Comparison of ENCODE assay signal across 24 mouse cellular contexts in the genomic region with DNA sequence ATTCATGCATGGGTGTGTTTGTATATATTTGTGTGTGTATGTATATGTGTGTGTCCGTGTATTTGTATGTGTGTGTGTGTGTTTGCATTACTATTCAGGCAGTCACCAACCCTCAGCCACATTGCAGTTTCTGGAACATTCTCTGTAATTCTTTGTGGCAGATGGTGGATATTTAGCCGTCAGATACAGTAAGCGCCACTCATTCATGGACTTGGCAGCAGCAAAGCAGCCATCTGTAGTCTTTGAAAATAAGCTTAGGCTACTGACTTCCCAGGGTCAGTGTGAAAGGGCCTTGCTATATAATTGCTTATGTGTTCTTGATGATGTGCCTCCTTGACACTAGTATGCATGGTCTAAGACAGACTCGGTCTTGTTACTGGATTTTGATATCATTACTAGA. TPM values are rescaled to one million over a fixed set of nuclear protein-coding genes. Genes with fewer than 3 reads are reported as not detected.
DNase-seq lines count a peak whose midpoint lies in the region; ATAC-seq and TF ChIP-seq lines count a peak whose summit lies in the region.
"Had no signal": no experiment of that assay in that cellular context is flagged by ENCODE, and none has a peak within 500 bp of the region (broad histone marks: within the 10 kb centered on the region; RNA-seq: fewer than 3 reads in every experiment).

No protein-coding gene starts in this region.

- intact Hi-C loops in gastrocnemius, postnatal 14 days (cut with DNase I; ENCODE audit: low total_unique reads) = no loop called here

- H3K4me2 ChIP-seq in forebrain, embryonic 14.5 days (ENCODE audit: low read length) = no peak overlapping the region
- no peak overlapping the region for H3K4me2 ChIP-seq in forebrain, embryonic 11.5 days (ENCODE audit: low read depth, low read length, severe bottlenecking)
- H3K4me2 ChIP-seq in midbrain, postnatal 0 days (ENCODE audit: low read depth, low read length, poor library complexity, severe bottlenecking) = no peak overlapping the region
- no peak overlapping the region for H3K4me2 ChIP-seq in midbrain, embryonic 14.5 days (ENCODE audit: low read length)
- H3K4me2 ChIP-seq: embryonic facial prominence, embryonic 13.5 days; heart, embryonic 15.5 days; liver, embryonic 15.5 days had no signal

- H3K27me3 ChIP-seq in forebrain, embryonic 14.5 days (replicated peaks; ENCODE audit: control insufficient read depth, insufficient read depth, low read length) = no peaks in the 10 kb centered on the region
- no peaks in the 10 kb centered on the region for H3K27me3 ChIP-seq in forebrain, embryonic 11.5 days (ENCODE audit: control insufficient read depth, insufficient read depth, low read length)
- no peaks in the 10 kb centered on the region for H3K27me3 ChIP-seq in midbrain, postnatal 0 days (ENCODE audit: insufficient read depth, low read length)
- H3K27me3 ChIP-seq in midbrain, embryonic 10.5 days (ENCODE audit: low read depth, poor library complexity, severe bottlenecking) = no peaks in the 10 kb centered on the region
- no peaks in the 10 kb centered on the region for H3K27me3 ChIP-seq in midbrain, embryonic 14.5 days (ENCODE audit: control insufficient read depth, insufficient read depth, low read length)
- H3K27me3 ChIP-seq: embryonic facial prominence, embryonic 13.5 days; heart, embryonic 15.5 days; liver, embryonic 15.5 days had no signal

- H3K4me3 ChIP-seq in forebrain, embryonic 14.5 days (ENCODE audit: low read depth, low read length) = no peak overlapping the region
- no peak overlapping the region for H3K4me3 ChIP-seq in forebrain, embryonic 11.5 days (ENCODE audit: low read depth, low read length)
- H3K4me3 ChIP-seq in midbrain, postnatal 0 days (ENCODE audit: low read depth, low read length) = no peak overlapping the region
- H3K4me3 ChIP-seq in midbrain, embryonic 10.5 days = no peak overlapping the region
- H3K4me3 ChIP-seq in midbrain, embryonic 14.5 days (replicated peaks; ENCODE audit: low read depth, low read length) = no peak overlapping the region
- H3K4me3 ChIP-seq: embryonic facial prominence, embryonic 13.5 days; gastrocnemius, adult 2 months; heart, embryonic 15.5 days; liver, embryonic 15.5 days had no signal

- H3K36me3 ChIP-seq in forebrain, embryonic 14.5 days (ENCODE audit: control insufficient read depth, insufficient read depth, low read length) = no peaks in the 10 kb centered on the region
- H3K36me3 ChIP-seq in forebrain, embryonic 11.5 days (ENCODE audit: control insufficient read depth, insufficient read depth, low read length) = no peaks in the 10 kb centered on the region
- no peaks in the 10 kb centered on the region for H3K36me3 ChIP-seq in midbrain, postnatal 0 days (ENCODE audit: insufficient read depth, low read length)
- no peaks in the 10 kb centered on the region for H3K36me3 ChIP-seq in midbrain, embryonic 10.5 days
- no peaks in the 10 kb centered on the region for H3K36me3 ChIP-seq in midbrain, embryonic 14.5 days (ENCODE audit: control insufficient read depth, insufficient read depth, low read length)
- H3K36me3 ChIP-seq: embryonic facial prominence, embryonic 13.5 days; heart, embryonic 15.5 days; liver, embryonic 15.5 days had no signal

- WGBS in forebrain, embryonic 14.5 days = 68% methylated on average over 4 of the region's 4 CpGs
- 91% methylated on average over 4 of the region's 4 CpGs for WGBS in forebrain, embryonic 11.5 days
- WGBS in midbrain, postnatal 0 days = 86% methylated on average over 4 of the region's 4 CpGs
- WGBS in midbrain, embryonic 10.5 days = 91% methylated on average over 4 of the region's 4 CpGs
- 86% methylated on average over 4 of the region's 4 CpGs for WGBS in midbrain, embryonic 14.5 days

- TF ChIP-seq CTCF in midbrain, postnatal 0 days (IDR thresholded peaks at IDR 0.05) = no peak

- H3K9ac ChIP-seq in forebrain, embryonic 14.5 days (ENCODE audit: low read length) = no peak overlapping the region
- no peak overlapping the region for H3K9ac ChIP-seq in forebrain, embryonic 11.5 days (ENCODE audit: low read length)
- no peak overlapping the region for H3K9ac ChIP-seq in midbrain, postnatal 0 days (replicated peaks; ENCODE audit: low read length, poor library complexity, severe bottlenecking)
- no peak overlapping the region for H3K9ac ChIP-seq in midbrain, embryonic 14.5 days (replicated peaks; ENCODE audit: low read length)
- H3K9ac ChIP-seq: embryonic facial prominence, embryonic 13.5 days; heart, embryonic 15.5 days; liver, embryonic 15.5 days had no signal

- no peaks in the 10 kb centered on the region for H3K9me3 ChIP-seq in forebrain, embryonic 14.5 days (replicated peaks; ENCODE audit: control insufficient read depth, low read length)
- no peaks in the 10 kb centered on the region for H3K9me3 ChIP-seq in forebrain, embryonic 11.5 days (ENCODE audit: control insufficient read depth, low read length)
- H3K9me3 ChIP-seq in midbrain, postnatal 0 days (ENCODE audit: low read length) = no peaks in the 10 kb centered on the region
- H3K9me3 ChIP-seq in midbrain, embryonic 10.5 days (replicated peaks) = no peaks in the 10 kb centered on the region
- no peaks in the 10 kb centered on the region for H3K9me3 ChIP-seq in midbrain, embryonic 14.5 days (ENCODE audit: control insufficient read depth, low read length)
- H3K9me3 ChIP-seq: embryonic facial prominence, embryonic 13.5 days; heart, embryonic 15.5 days; liver, embryonic 15.5 days had no signal

- no peaks in the 10 kb centered on the region for H3K4me1 ChIP-seq in forebrain, embryonic 14.5 days (ENCODE audit: control insufficient read depth, insufficient read depth, low read length)
- H3K4me1 ChIP-seq in forebrain, embryonic 11.5 days (replicated peaks; ENCODE audit: control insufficient read depth, insufficient read depth, low read length) = no peaks in the 10 kb centered on the region
- H3K4me1 ChIP-seq in midbrain, postnatal 0 days (ENCODE audit: insufficient read depth, low read length) = no peaks in the 10 kb centered on the region
- H3K4me1 ChIP-seq in midbrain, embryonic 10.5 days = no peaks in the 10 kb centered on the region
- no peaks in the 10 kb centered on the region for H3K4me1 ChIP-seq in midbrain, embryonic 14.5 days (ENCODE audit: control insufficient read depth, insufficient read depth, low read length)
- H3K4me1 ChIP-seq: embryonic facial prominence, embryonic 13.5 days; heart, embryonic 15.5 days; liver, embryonic 15.5 days had no signal

- peak; percentile 70; the same call in 1 of the 2 replicates for ATAC-seq in forebrain, embryonic 14.5 days
- no peak for ATAC-seq in forebrain, embryonic 11.5 days (replicated peaks; ENCODE audit: low FRiP score)
- no peak for ATAC-seq in midbrain, postnatal 0 days (ENCODE audit: low FRiP score)
- no peak for ATAC-seq in midbrain, embryonic 14.5 days (ENCODE audit: low FRiP score, low TSS enrichment)
- ATAC-seq: intestine, postnatal 0 days; lung, postnatal 0 days; midbrain, embryonic 16.5 days had no signal

- peak; percentile 56 for DNase-seq in forebrain, embryonic 14.5 days (ENCODE audit: low spot score)
- no peak for DNase-seq in forebrain, embryonic 11.5 days (ENCODE audit: low spot score)
- peak; percentile 66 for DNase-seq in midbrain, postnatal 0 days (ENCODE audit: low spot score)
- no peak for DNase-seq in midbrain, embryonic 10.5 days (ENCODE audit: low spot score)
- DNase-seq in cerebellum, adult 9-10 months = peak; percentile 84
- DNase-seq in retina, postnatal 7 days (ENCODE audit: low read depth, low spot score) = peak; percentile 3
- DNase-seq in midbrain, embryonic 14.5 days = no peak
- DNase-seq in gastrocnemius, postnatal 14 days = no peak
- DNase-seq: adrenal gland, adult 2 months; gastrocnemius, adult 2 months; heart, adult 18-20 months; kidney, postnatal 10 days; right cerebral cortex, postnatal 25 days; thymus, postnatal 14 days had no signal

- no peak overlapping the region for H3K27ac ChIP-seq in forebrain, embryonic 14.5 days (ENCODE audit: low read depth, low read length)
- no peak overlapping the region for H3K27ac ChIP-seq in forebrain, embryonic 11.5 days (ENCODE audit: low read depth, low read length)
- no peak overlapping the region for H3K27ac ChIP-seq in midbrain, postnatal 0 days (ENCODE audit: low read depth, low read length)
- no peak overlapping the region for H3K27ac ChIP-seq in midbrain, embryonic 10.5 days (replicated peaks)
- no peak overlapping the region for H3K27ac ChIP-seq in midbrain, embryonic 14.5 days (replicated peaks; ENCODE audit: low read depth, low read length)
- H3K27ac ChIP-seq: embryonic facial prominence, embryonic 13.5 days; gastrocnemius, adult 2 months; heart, embryonic 15.5 days; liver, embryonic 15.5 days had no signal

RNA-seq across cellular contexts. Expression of gene 4930505A04Rik, which starts 36.6 kb away (rescaled TPM):
- not detected in 2 replicates for polyA plus RNA-seq in forebrain, embryonic 14.5 days (2014; fragmentation: Nextera tagmentation; extraction: Ambion mirVana)
- not detected in 2 replicates for polyA plus RNA-seq in forebrain, embryonic 11.5 days (2014; fragmentation: Nextera tagmentation; extraction: Ambion mirVana)
- not detected in 2 replicates for total RNA-seq in midbrain, postnatal 0 days (2014; rRNA removed)
- polyA plus RNA-seq in midbrain, postnatal 0 days (2015; fragmentation: Nextera tagmentation; extraction: Ambion mirVana) = 0.28 and 0.32 TPM in 2 replicates
- not detected in 2 replicates for polyA plus RNA-seq in midbrain, embryonic 10.5 days (2016; fragmentation: Nextera tagmentation; extraction: Ambion mirVana)
- polyA plus RNA-seq in midbrain, embryonic 14.5 days (2014; fragmentation: Nextera tagmentation; extraction: Ambion mirVana) = 0.24 and 0.32 TPM in 2 replicates
- not detected for total RNA-seq in gastrocnemius, postnatal 14 days (2021)
- total RNA-seq: hematopoietic stem cell, adult 5-6 weeks; megakaryocyte, adult 5-6 weeks; MEL had no signal
- polyA plus RNA-seq: adrenal gland, adult 2 months; embryonic facial prominence, embryonic 13.5 days; intestine, postnatal 0 days; limb, embryonic 14.5 days; liver, embryonic 15.5 days; midbrain, embryonic 16.5 days had no signal

Comparison
In these comparisons a context has a peak if more than half of its experiments do, and no peak if none do; other contexts are left out.
1. DNase-seq: peak in forebrain, embryonic 14.5 days (single experiment), midbrain, postnatal 0 days (single experiment), cerebellum, adult 9-10 months (single experiment) and retina, postnatal 7 days (single experiment); none in forebrain, embryonic 11.5 days (single experiment), midbrain, embryonic 10.5 days (single experiment), midbrain, embryonic 14.5 days (single experiment) and gastrocnemius, postnatal 14 days (single experiment).